Mouse (Mus musculus) c-Kit-positive CD71-positive TER-119-positive erythroid progenitor cells, embryonic 14.5 days (primary cell): Measurements from ENCODE around the gene Dlgap1.

Source experiments
- DNase-seq: peaks from one replicate; pipeline ENCODE4 v3.0.0-alpha.2; 2013; ENCODE audit warnings: low spot score

Gene Dlgap1

DNA sequence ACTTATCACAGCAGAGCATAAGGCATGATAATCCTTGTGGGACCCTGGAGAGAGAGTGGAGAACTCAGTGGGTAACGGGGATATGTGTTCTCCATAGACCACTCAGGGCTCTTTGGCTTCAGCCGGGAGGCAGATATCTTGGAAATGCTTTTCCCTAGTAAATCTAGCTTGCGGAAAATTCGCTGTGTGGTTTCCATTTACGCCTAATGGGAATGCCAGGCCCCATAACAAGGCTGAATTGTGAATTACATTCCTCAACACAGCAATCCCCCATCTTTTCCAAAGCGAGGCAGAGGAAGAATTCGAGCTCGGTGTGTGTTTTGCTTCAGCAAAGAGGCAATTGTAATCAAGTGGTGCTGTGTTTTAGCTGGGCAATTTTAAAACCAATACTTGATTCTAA, 372.4 kb downstream of the Dlgap1 start:
- no peak for DNase-seq

DNA sequence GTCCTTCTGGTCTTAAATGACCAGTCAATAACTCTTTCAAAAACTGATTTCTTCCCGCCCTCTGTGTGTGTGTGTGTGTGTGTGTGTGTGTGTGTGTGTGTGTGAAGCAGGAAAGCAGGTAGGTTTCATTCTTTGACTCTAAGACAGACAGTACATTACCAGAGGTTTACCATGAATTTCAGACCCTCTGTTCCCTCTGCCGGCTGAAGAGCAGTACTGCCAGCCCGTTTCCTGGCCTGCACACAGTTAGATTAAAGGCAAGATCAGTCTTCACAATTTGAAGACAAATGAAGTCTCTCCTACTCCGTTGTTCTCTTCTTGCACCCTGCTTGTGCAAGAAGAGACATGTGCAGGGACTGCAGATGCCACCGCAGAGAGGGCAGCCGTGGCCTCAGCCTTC, 373.0 kb downstream of the Dlgap1 start:
- DNase-seq = no peak

- DNase-seq = no peak
Measured at GRCm38 (mm10) chr17:70347403-70347802, 378.5 kb downstream of the Dlgap1 start.

DNA sequence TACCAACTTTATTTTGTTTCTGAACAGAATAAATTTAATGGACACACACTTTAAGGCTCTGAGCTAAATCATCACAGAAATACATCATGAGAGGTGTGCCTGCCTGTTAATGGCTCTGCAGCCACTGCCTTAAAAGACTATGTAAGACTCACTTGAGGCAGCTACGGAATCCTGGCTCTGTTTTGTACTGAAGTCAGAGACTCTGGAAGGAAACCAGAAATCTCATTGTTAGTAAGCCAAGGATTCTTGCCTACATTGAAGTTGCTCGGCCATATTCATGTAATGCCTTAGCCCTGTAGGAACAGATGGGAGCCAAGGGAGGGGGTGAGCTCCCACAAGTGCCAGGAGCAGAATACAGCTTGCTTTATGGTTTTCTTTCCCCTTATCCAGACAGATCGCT, 394.7 kb downstream of the Dlgap1 start:
- no peak for DNase-seq

DNA sequence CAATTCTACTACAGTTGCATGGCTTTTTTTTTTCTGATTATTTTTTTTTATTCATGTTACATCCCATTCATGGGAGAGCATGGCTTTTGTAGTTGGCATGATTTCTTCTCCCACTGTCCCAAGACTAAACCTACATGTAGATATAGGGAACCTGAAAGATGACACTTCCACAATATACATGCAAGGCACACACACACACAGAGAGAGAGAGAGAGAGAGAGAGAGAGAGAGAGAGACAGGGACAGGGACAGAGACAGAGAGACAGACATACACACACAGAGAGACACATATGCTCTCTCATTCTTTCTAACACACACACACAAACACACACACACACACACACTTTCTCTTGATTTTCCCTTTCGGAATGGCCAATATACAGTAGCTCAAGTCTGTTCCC, 395.1 kb downstream of the Dlgap1 start:
- DNase-seq = no peak

DNA sequence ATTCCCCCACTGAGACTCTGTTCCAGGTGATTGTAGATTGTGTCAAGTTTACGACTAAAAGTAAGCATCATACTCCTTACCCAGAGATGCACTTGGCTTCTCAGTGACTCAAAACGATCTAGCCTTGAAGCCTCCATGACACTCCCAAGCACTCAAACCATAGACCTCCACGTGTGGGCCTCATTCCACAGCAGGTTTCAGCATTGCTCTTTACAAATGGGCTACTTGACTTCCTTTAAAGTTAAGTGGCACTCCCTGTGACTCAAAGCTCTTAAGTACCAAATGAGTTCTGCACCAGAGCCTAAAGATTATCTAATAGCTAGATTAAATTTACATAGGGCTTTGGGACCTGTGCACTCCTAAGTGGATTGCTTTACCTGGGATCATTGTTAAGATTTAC, 400.3 kb downstream of the Dlgap1 start:
- no peak for DNase-seq

DNA sequence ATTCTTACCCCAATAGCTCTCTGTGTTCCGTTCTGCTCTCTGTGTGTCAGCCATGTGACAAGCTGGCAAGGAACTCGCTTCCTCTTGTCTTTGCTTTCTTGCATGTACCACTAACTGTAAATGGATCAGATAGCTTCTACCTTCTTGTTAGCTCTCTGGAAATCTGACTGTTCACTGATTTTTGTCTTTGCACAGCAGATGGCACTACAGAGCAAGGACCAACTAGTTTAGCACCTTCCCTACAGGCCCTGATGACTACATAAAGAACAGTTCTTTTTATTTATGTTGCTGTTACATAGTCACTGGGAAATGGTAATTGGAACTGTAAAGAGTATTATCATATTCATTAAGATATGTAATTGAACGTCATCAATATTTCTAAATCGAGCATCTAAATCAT, 408.1 kb downstream of the Dlgap1 start:
- DNase-seq = no peak

- DNase-seq = no peak
Measured at GRCm38 (mm10) chr17:70388447-70388846, 419.6 kb downstream of the Dlgap1 start.

DNA sequence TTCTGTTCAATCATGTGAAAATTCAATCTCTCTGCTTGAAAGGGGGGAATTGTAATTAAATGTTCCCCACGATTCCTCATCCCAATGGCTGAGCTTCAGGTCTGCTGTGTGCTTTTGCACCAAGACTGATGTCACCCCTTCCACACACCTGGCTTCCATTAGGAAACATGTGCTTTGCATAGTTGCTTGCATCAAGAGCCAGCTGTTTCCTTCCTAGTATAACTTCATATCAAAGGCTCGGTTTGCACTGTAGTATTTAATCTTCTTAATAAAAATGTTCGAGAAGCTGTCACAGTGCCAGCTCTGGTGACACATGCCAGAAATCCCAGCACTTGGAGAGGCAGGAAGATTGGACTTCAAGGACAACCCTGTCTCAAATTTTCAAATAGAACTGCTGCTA, 428.3 kb downstream of the Dlgap1 start:
- DNase-seq = no peak

- DNase-seq = no peak
Measured at GRCm38 (mm10) chr17:70397708-70398107, 428.8 kb downstream of the Dlgap1 start.

DNA sequence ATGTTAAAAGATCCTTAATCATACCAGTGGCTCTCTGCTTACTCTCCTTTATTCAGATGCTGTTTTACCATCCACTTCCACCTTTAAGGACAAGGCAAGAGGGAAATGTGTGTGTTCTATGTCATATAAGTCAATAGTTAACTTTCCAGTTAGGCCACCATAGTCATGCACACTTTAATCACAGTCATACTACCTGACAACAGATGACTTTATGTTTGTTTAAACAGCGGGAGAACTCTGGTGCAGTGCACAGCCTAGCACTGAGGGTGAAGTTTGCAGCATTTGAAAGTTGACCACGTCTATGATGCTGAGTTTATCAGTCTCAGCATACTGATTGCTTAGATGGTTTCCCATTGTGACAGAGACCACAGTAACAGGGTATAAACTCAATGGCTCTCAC, 433.0 kb downstream of the Dlgap1 start:
- DNase-seq = no peak

GRCm38 (mm10) chr17:70403750-70404149, 434.9 kb downstream of the Dlgap1 start:
- DNase-seq = no peak

- no peak for DNase-seq
Measured at GRCm38 (mm10) chr17:70414202-70414601, 445.3 kb downstream of the Dlgap1 start.

- no peak for DNase-seq
Measured at GRCm38 (mm10) chr17:70427866-70428265, 459.0 kb downstream of the Dlgap1 start.

GRCm38 (mm10) chr17:70429746-70430451, 461.0 kb downstream of the Dlgap1 start:
- DNase-seq = peak; percentile 43

- DNase-seq = peak; percentile 8
Measured at GRCm38 (mm10) chr17:70430452-70430787, 461.5 kb downstream of the Dlgap1 start.

DNA sequence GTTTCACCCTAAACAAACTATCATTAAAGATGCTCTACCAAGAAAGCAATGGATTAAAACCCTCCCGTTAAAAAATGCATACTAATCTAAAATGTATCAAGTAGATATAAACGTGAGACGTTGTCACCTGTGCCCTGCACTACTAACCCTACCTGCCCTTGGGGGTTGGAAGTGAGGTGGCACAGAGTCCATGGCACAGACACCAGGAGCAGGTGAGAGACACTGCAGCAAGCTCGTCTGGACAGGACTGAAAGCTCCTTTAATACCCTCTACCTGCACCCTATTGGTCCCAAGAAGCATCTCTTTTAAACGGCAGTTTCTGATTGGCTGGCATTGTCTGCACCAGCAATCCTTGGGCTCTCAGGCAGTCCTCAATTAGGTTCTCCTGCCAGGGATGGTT, 464.0 kb downstream of the Dlgap1 start:
- DNase-seq = no peak

- no peak for DNase-seq
Measured at GRCm38 (mm10) chr17:70434549-70434948, 465.7 kb downstream of the Dlgap1 start.

- DNase-seq = no peak
Measured at GRCm38 (mm10) chr17:70435612-70436011, 466.7 kb downstream of the Dlgap1 start.

DNA sequence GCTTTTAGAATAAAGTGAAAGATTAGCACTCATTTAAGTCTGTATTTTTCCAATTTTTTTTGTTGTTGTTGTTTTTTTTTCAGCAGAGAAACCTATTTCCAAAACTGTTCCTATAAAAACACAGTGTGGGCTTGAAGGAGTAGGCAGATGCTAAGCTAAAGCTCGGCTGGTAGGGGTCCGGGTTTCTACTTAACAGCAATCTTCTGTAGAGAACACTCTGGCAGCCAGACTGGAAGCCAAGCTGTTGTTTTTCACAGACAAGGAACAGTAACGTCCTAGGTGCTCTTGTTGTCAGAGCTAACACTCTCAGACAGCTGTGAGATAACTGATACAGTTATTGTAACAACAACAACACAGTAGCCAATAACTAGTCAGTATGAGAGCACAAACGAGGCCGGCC, 468.4 kb downstream of the Dlgap1 start:
- no peak for DNase-seq

GRCm38 (mm10) chr17:70442976-70443375, 474.1 kb downstream of the Dlgap1 start:
- DNase-seq = no peak

DNA sequence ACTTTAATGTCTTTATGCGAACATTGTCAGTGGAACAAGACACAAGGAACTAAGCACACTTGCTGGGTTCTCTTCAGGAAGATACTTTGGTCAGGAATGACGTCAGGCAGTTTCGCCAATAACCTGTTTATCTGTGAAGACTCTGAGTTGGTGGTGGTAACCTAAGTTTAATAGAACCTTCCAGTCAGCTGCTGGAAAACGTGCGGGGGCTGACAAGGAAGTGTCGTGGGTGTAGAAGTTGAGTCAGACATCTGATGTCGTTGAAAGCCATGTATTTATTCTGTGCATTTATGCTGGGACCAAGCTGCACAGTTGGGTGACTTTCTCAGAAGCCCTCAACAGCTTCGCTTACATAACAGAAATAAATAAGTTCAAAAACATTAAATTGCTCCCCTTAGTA, 477.6 kb downstream of the Dlgap1 start:
- no peak for DNase-seq

- DNase-seq = no peak
Measured at GRCm38 (mm10) chr17:70455036-70455435, 486.2 kb downstream of the Dlgap1 start.

- no peak for DNase-seq
Measured at GRCm38 (mm10) chr17:70457103-70457502, 488.2 kb downstream of the Dlgap1 start.

- no peak for DNase-seq
Measured at GRCm38 (mm10) chr17:70462231-70462630, 493.4 kb downstream of the Dlgap1 start.
